In the genomic region with DNA sequence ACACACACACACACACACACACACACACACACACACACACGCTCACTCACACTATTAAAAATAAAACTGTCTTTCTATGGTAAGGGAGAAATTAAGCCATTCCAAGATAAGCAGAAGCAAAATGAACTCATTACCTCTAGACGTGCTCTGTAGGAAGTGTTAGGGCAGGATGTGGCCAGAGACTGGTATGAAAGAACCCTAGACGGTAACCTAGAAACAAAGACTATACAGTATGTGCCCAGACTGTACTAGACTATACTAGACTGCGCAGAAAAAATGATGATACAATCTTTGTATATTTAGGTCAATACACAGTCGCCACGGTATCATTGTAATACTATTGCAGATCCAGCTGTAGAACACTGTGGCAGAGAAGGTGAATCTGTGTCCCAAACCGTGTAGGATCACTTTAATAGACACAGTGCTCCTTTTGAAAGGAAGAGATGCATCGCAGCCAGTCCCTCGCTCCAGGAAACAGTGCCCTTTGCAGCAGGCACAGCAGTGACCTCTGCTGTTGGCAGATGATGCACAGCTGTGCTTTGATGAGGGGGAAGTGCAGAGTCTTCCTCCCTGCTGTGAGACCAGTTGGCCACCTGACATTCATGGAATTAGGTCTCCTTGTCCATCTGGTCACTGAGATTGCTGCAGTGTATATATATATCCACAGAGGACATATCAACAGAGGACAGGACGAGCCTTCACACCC, we compare ENCODE assay signal across 9 mouse cellular contexts. TPM values are rescaled to one million over a fixed set of nuclear protein-coding genes. Genes with fewer than 3 reads are reported as not detected.
DNase-seq lines count a peak whose midpoint lies in the region; ATAC-seq and TF ChIP-seq lines count a peak whose summit lies in the region.
"Had no signal": no experiment of that assay in that cellular context is flagged by ENCODE, and none has a peak within 500 bp of the region (broad histone marks: within the 10 kb centered on the region; RNA-seq: fewer than 3 reads in every experiment).

No protein-coding gene starts in this region.

- H3K9ac ChIP-seq in intestine, postnatal 0 days (ENCODE audit: low read depth, low read length): no peak overlapping the region
- no peak overlapping the region for H3K9ac ChIP-seq in intestine, embryonic 16.5 days (ENCODE audit: low read depth, low read length)
- no peak overlapping the region for H3K9ac ChIP-seq in MEL (ENCODE audit: control insufficient read depth, low read depth, low read length, poor library complexity, severe bottlenecking)
- H3K9ac ChIP-seq: heart, embryonic 15.5 days had no signal

- H3K4me2 ChIP-seq in intestine, postnatal 0 days (replicated peaks; ENCODE audit: low read depth): no peak overlapping the region
- H3K4me2 ChIP-seq in intestine, embryonic 16.5 days (ENCODE audit: low read depth, low read length): no peak overlapping the region
- H3K4me2 ChIP-seq: heart, embryonic 15.5 days had no signal

- WGBS in intestine, postnatal 0 days: 45% methylated on average over 10 of the region's 10 CpGs
- WGBS in intestine, embryonic 16.5 days: 45% methylated on average over 10 of the region's 10 CpGs

- H3K36me3 ChIP-seq in intestine, postnatal 0 days (ENCODE audit: control insufficient read depth, insufficient read depth): no peaks in the 10 kb centered on the region
- H3K36me3 ChIP-seq in intestine, embryonic 16.5 days (ENCODE audit: control insufficient read depth, insufficient read depth, low read length): no peaks in the 10 kb centered on the region
- H3K36me3 ChIP-seq in MEL (ENCODE audit: control insufficient read depth in 1 of 2, insufficient read depth in 2 of 2, low read length in 2 of 2): peaks cover 0 to 21% of the 10 kb centered on the region in 2 experiments; a peak in 2 of 4 replicates
- H3K36me3 ChIP-seq: heart, embryonic 15.5 days had no signal

- TF ChIP-seq EP300 in MEL (IDR thresholded peaks at IDR 0.05; ENCODE audit: low read depth in 1 of 2, low read length in 2 of 2): no peak

- H3K4me3 ChIP-seq in intestine, postnatal 0 days (ENCODE audit: low read depth, low read length): no peak overlapping the region
- H3K4me3 ChIP-seq in intestine, embryonic 16.5 days (ENCODE audit: low read length): no peak overlapping the region
- no peak overlapping the region for H3K4me3 ChIP-seq in MEL (ENCODE audit: control insufficient read depth in 1 of 2, insufficient read depth in 1 of 2, low read depth in 2 of 2, low read length in 2 of 2)
- H3K4me3 ChIP-seq: heart, embryonic 15.5 days had no signal

- H3K4me1 ChIP-seq in intestine, postnatal 0 days (replicated peaks; ENCODE audit: control insufficient read depth, insufficient read depth, low read length): no peaks in the 10 kb centered on the region
- H3K4me1 ChIP-seq in intestine, embryonic 16.5 days (ENCODE audit: control insufficient read depth, insufficient read depth, low read length): no peaks in the 10 kb centered on the region
- peaks cover 15 to 24% of the 10 kb centered on the region in 2 experiments for H3K4me1 ChIP-seq in MEL (ENCODE audit: control insufficient read depth in 1 of 2, insufficient read depth in 2 of 2, low read length in 2 of 2)

- peak; percentile 66 for TF ChIP-seq CTCF in intestine, postnatal 0 days (IDR thresholded peaks at IDR 0.05; ENCODE audit: low read depth)
- TF ChIP-seq CTCF in MEL (IDR thresholded peaks at IDR 0.05 in 2 of 3, conservative IDR thresholded peaks at IDR 0.05 in 1 of 3; ENCODE audit: control insufficient read depth in 1 of 3, insufficient read depth in 1 of 3, low read depth in 2 of 3, low read length in 3 of 3, poor library complexity in 1 of 3, severe bottlenecking in 1 of 3): peak in 2 of 3 experiments; percentile 42 to 51; a peak in 4 of 6 replicates

- TF ChIP-seq POLR2A in MEL (IDR thresholded peaks at IDR 0.05; ENCODE audit: control insufficient read depth in 1 of 2, insufficient read depth in 1 of 2, low read depth in 1 of 2, low read length in 2 of 2, poor library complexity in 1 of 2): no peak

- H3K27ac ChIP-seq in intestine, postnatal 0 days (ENCODE audit: low read depth, low read length): no peak overlapping the region
- no peak overlapping the region for H3K27ac ChIP-seq in intestine, embryonic 16.5 days (ENCODE audit: low read length)
- no peak overlapping the region for H3K27ac ChIP-seq in MEL (ENCODE audit: control insufficient read depth, low read depth, low read length)
- H3K27ac ChIP-seq: heart, embryonic 15.5 days had no signal

- DNase-seq in MEL (ENCODE audit: low read depth, low spot score): no peak
- peak; percentile 70 for DNase-seq in induced T-regulatory cell, adult 2 months (ENCODE audit: low read depth)
- DNase-seq in retina, embryonic 14.5 days (ENCODE audit: low spot score): peak; percentile 65
- DNase-seq in urinary bladder, postnatal 14 days (ENCODE audit: low spot score): no peak
- no peak for DNase-seq in kidney, postnatal 10 days
- no peak for DNase-seq in Muller cell, postnatal 12 days (ENCODE audit: inconsistent ontology term)

- ATAC-seq in intestine, postnatal 0 days: no peak
- no peak for ATAC-seq in intestine, embryonic 16.5 days

- TF ChIP-seq RAD21 in MEL (IDR thresholded peaks at IDR 0.05; ENCODE audit: low read depth, low read length): peak; percentile 13; the same call in 1 of the 2 replicates

- no peaks in the 10 kb centered on the region for H3K27me3 ChIP-seq in intestine, postnatal 0 days (replicated peaks; ENCODE audit: control insufficient read depth, insufficient read depth, low read length)
- H3K27me3 ChIP-seq in intestine, embryonic 16.5 days (replicated peaks; ENCODE audit: control insufficient read depth, insufficient read depth, low read length): no peaks in the 10 kb centered on the region
- H3K27me3 ChIP-seq in MEL (ENCODE audit: control insufficient read depth in 1 of 2, insufficient read depth in 2 of 2, low read length in 2 of 2): no peaks in the 10 kb centered on the region
- H3K27me3 ChIP-seq: heart, embryonic 15.5 days had no signal

- no peaks in the 10 kb centered on the region for H3K9me3 ChIP-seq in intestine, postnatal 0 days (ENCODE audit: control insufficient read depth)
- H3K9me3 ChIP-seq in intestine, embryonic 16.5 days (ENCODE audit: control insufficient read depth, low read length): no peaks in the 10 kb centered on the region
- no peaks in the 10 kb centered on the region for H3K9me3 ChIP-seq in MEL (replicated peaks; ENCODE audit: insufficient read depth, low read length)
- H3K9me3 ChIP-seq: heart, embryonic 15.5 days had no signal

- H3K79me2 ChIP-seq in MEL (ENCODE audit: control insufficient read depth, insufficient read depth, low read length, poor library complexity): no peaks in the 10 kb centered on the region

TF ChIP-seq in MEL, 35 proteins besides CTCF, POLR2A, EP300 and RAD21:
- TF ChIP-seq POLR2AphosphoS2 (IDR thresholded peaks at IDR 0.05; ENCODE audit: low read length) (no peak), TCF12 (IDR thresholded peaks at IDR 0.05; ENCODE audit: low read depth, low read length) (no peak), SMC3 (IDR thresholded peaks at IDR 0.05; ENCODE audit: low read depth, low read length) (peak; percentile 27; the same call in 1 of the 2 replicates)

RNA-seq across cellular contexts. Expression of gene Spcs2, which starts 26.1 kb away (rescaled TPM):
- polyA plus RNA-seq in intestine, postnatal 0 days (2015; fragmentation: Nextera tagmentation; extraction: Ambion mirVana): 237 and 238 TPM in 2 replicates
- 393 and 423 TPM in 2 replicates for polyA plus RNA-seq in intestine, embryonic 16.5 days (2015; fragmentation: Nextera tagmentation; extraction: Ambion mirVana)
- total RNA-seq in MEL (2012; rRNA removed): 203 and 241 TPM in 2 replicates
- 100 to 1,000 TPM in 1 of 2 experiments, not detected in 1; 152 TPM for polyA plus RNA-seq in MEL (2012; ENCODE audit: insufficient read depth in 1 of 2, insufficient read length in 2 of 2, low read depth in 1 of 2, low replicate concordance in 2 of 2, missing spikeins in 1 of 2)

RNA-seq across cellular contexts. Expression of gene Xrra1, which starts 30.4 kb away (rescaled TPM):
- 0.17 TPM in 1 of 2 replicates, not detected in the other for polyA plus RNA-seq in intestine, postnatal 0 days (2015; fragmentation: Nextera tagmentation; extraction: Ambion mirVana)
- polyA plus RNA-seq in intestine, embryonic 16.5 days (2015; fragmentation: Nextera tagmentation; extraction: Ambion mirVana): 0.11 and 0.12 TPM in 2 replicates
- 0.42 and 0.58 TPM in 2 replicates for total RNA-seq in MEL (2012; rRNA removed)
- 1 to 10 TPM in 1 of 2 experiments, not detected in 1; 1.2 TPM for polyA plus RNA-seq in MEL (2012; ENCODE audit: insufficient read depth in 1 of 2, insufficient read length in 2 of 2, low read depth in 1 of 2, low replicate concordance in 2 of 2, missing spikeins in 1 of 2)

Comparison
In these comparisons a context has a peak if more than half of its experiments do, and no peak if none do; other contexts are left out.
1. DNase-seq: peak in induced T-regulatory cell, adult 2 months (single experiment) and retina, embryonic 14.5 days (single experiment); none in MEL (single experiment), urinary bladder, postnatal 14 days (single experiment), kidney, postnatal 10 days (single experiment) and Muller cell, postnatal 12 days (single experiment).